Mouse (Mus musculus) right cerebral cortex, postnatal 36 days (tissue): ENCODE measurements around the gene Kmt2b.
A peak's percentile ranks its signal among the peaks of the same experiment; 100 is the strongest.

Experiments used
- DNase-seq, 2 experiments: peaks; one replicate each; pipeline ENCODE4 v3.0.0; 2022; ENCODE audit warnings: low spot score in 2 of 2, mixed read lengths in 1 of 2

The Kmt2b gene

DNA sequence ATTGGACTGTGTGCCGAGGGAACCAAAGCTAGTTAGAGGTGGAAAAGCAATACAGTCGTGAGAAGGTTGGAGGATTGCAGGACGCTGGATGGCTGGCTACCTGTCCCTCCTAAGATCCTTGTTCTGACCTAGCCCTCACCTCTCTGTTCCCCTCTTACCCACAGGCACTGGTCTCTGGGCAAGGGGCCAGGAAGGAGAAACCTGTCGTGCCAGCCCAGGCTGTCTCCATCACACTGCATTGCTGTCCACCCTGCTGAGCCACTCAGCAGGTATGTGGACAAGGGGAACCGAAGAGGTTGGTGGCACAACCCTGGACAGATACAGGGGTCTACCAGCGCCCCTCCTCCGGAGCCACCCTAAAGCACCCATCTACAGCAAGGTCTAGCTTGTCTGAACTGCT is 12.1 kb upstream of the Kmt2b start:
- DNase-seq = no peak

DNA sequence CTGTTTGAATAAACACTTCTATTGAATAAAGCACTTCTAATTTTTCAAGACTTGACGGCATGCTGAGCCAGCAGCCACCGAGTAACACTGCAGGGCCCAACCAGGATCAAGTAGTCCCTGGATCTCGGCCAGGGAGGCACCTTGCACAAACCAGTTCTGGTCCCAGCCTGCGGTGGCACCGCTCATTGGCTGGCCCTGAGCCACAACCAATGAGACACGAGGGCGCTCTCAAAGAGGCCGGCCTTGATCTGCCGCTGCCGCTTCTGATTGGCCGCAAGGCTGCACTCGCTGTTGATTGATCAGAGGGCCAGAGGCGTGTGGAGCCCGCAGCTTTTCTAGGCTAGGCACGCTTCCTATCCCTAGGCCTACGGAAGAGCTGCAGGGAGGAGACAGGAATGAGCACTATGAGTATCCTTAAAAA is 11.4 kb upstream of the Kmt2b start:
- DNase-seq = peak; percentile 86 to 92

DNA sequence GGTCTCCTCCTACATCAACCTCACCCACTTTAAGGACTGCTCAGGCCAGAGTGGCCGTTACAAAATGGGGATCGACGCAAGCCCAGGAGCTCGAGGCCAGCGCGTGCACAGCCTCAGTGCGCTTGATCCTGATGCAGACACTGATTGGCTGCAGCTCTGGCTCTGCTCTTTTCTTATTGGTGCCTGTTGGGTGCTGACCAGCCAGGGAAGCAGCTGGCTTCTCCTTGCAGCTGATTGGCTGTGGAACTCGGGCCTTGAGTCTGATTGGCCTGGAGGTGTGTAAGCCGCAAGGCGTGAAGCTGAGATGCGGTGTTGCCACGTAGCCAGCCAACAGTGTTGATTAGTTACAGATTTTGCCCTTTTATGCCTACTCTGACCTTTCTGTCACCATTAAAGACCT is 10.3 kb upstream of the Kmt2b start, which contains the start of gene Zbtb32:
Zbtb32 (minus strand) TSS at position 124 of the 400 bp plus-strand sequence.
- DNase-seq = no peak

DNA sequence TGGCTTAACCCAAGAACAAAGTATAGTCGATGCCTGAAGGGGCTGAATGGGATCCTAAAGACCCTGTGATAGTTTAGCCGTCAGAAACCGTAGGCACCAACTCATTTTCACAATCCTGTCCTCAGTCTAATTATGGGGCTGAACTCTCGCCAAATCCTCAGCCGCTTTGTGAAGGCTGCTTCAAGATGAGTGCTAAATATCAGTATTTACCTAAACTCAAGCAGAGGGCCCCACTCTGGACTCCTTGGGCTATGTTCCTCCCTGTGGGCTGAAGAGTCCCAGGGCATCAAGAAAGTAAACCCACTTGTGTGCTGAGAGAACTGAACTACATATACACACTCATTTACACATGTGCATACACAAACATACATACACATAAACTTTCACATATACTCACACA is 8.3 kb upstream of the Kmt2b start:
- no peak for DNase-seq

DNA sequence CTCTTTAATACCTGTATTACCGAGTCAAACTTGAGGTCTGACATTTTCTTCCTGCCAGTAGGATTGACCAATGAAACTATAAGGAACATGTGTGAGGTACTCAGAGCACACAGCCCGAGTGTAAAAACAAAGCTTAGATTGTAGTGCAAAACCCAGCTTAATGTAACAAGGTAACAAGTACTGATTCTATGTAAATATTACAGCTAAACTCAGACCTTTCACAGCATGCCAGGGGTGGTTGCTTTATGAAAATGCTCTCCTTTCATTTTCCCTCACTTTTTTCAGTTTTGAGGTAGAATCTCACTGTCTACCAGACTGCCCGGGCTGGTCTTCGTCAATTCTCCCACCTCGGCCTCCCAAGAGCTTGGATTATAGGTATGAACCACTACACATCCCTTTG is 7.6 kb upstream of the Kmt2b start:
- DNase-seq = no peak

DNA sequence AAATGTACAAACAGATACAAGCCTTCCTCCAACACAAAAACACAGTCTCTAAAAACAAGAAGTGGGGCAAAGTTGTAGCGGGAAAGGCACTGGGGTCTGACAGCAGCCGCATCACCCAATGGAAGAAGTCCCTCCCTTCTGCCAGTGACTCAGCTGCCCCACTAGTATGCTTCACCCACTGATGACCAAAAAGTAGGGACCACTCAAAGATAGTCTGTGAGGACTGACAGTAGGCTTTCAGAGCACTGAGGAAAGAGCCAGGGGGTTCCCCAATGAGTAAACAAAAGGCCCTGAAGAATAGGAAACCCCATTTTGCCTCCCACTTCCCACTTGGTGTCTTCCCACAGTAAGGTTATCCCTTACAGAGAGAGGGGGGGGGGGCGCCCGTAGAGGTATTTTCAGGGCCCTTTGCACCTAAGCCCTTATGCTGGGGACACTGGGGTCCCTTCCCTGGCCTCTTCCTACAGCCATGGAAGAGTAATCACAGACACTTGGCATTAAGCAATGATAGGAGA is 6.0 kb upstream of the Kmt2b start:
- no peak for DNase-seq

DNA sequence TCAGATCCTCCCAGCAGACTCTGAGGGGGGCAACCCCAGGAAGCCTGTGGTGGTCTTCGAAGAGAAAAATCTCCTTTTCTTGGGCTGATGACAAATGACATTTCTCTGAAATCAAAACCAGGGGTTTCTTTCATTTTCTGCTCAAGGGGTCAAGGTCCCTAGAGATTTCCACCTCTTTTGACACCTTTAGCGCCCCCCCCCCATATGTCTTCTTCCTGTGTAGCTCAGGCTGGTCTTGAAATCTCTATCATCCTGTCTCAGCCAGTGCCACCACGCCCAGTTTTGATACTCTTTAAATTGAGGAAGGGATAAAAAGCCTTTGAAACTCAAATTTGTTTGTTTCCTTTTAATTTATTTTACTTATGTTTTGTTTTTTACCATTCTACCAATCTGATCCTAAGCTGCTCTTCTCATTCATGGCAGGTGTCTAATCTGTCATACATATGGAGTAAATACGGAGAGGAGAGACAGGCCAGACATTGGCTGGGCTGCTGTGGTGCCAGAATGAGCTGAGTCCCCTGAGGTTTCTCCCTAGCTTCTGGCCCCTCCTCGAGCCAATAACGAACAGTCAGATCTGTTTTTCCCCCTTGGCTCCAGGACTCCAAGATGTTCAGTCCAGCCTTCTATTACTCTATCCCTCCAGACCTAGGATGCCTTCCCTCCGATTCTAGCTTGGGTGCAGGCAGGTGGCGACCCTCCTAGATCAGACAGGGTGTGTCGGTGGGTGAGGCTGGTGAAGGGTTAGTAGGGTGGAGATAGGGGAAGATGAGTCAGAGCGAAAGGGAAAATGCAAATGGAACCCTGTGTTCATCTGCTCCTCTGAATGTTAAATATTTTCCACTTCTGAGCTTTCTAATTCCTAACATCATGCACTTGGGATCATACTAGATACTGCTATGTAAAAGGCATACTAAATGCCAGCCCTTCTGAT is 5.3 kb upstream of the Kmt2b start:
- DNase-seq = no peak

DNA sequence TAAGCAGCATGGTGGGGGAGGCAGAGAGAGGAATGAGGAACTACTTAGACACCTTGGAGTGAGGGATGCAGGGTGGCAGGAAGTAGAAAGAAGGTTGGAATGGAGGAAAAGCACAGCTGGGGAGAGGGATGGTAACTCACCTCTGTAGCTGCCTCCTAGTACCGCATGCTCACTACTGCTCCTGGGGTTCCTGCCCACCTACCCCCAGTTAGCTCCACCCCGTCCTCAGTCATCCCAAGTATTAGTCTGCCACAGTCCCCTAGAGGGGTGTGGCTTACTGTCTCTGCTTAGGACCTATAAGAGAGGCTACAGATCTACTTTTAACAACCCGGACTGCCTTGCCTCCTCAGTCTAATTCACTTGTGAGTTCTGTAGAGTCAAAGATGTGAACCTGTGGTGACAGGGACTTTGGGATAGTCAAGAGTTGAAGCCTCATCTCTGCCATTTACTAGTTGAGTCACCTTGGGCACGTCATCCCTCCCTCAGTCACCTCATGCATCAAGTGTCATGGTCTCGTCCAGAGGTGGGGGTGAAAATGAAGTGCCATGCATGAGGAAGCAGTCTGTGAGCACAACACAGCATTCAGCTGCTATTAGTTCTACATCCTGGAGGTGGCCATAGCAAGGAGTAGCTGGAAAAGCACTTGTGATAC is 4.4 kb upstream of the Kmt2b start:
- no peak for DNase-seq

DNA sequence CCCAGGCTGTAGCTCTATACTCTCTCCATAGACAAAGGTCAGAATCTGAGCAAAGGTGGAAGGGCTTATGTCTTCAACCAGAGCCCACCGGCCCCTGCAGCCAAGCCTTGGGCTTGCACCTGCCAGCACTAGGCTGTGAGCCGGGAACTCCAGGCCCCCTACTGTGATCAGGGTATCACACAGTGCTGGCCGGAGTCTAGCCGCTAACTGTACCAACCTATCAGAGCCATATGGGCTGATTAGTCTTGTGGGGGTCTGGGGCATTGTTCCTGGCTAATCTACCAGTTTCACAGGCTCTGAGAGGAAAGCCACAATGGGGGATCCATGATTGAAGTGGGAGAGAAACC is 3.1 kb upstream of the Kmt2b start:
- DNase-seq = no peak

DNA sequence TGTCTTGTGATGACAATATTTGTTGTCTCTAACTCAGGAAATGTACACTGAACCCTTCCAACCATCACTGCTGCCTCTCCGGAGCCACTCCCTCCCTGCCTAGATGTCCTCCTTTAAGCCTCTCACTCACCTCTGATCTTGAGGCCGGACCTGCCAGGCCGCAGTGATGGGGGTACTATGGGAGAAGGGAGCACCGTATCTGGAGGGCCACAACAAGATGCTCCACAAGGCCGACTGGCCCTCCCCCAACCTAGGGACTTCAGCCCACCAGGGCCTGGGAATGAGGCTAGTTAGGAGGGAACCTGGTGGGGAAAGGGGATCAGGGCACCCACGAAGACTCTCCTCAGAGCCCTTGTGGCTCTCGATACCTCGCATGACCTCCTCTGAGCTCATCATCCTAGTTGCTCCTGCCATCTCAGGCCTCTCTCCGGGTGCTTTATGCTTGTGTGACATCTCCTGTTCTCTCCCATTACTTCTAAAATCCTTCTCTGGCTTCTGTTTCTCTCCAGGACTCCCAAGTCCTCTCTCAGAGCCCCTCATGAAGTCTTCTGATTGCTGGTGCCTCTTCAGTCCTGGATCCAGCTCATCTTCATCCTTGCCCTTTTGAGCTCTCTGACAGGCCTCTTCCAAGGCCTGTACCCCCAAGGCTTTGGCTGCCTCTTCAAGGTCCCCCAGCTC is 2.5 kb upstream of the Kmt2b start:
- DNase-seq = no peak

DNA sequence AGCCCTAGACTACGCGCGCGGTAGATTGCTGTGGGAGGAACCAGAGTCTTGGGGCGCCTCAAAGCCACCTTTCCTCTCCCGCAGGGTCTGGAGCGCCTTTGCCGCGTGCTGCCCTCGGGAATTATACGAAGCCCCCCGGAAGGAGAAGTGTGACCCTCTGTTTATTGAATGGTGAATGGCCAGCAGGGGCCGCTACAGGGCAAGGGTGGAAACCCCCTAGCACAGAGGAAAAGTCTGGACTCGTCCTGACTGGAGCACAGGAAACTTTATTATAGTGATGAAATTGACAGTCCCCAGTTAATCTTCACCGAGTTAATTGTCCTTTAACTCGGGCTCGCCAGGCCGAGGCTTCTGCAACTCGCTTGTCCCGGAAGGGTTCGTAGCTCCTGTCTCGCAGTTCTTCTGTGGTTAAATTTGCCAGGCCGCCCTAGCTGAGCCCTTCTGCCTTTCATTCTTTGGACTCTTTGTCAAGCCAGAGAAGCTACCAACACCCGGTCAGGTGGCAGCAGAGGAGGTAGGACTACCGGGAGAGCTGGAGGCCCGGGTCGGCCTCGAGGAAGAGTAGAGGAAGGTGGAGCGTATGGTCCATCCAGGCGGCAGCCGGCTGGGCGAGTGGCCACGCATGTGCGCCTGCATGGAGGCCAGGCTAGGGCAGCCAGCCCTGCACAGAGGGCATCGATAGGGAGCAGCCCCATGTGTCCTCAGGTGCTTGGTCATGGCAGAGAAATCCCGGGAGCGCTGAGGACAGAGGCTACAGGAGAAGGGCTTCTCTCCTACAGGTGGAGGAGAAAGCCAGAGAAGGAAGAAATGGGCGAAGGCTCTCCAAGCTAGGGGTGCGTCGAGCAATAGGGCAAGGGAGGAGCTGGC is 1.1 kb upstream of the Kmt2b start:
- peak in 1 of 2 experiments; percentile 58 for DNase-seq

DNA sequence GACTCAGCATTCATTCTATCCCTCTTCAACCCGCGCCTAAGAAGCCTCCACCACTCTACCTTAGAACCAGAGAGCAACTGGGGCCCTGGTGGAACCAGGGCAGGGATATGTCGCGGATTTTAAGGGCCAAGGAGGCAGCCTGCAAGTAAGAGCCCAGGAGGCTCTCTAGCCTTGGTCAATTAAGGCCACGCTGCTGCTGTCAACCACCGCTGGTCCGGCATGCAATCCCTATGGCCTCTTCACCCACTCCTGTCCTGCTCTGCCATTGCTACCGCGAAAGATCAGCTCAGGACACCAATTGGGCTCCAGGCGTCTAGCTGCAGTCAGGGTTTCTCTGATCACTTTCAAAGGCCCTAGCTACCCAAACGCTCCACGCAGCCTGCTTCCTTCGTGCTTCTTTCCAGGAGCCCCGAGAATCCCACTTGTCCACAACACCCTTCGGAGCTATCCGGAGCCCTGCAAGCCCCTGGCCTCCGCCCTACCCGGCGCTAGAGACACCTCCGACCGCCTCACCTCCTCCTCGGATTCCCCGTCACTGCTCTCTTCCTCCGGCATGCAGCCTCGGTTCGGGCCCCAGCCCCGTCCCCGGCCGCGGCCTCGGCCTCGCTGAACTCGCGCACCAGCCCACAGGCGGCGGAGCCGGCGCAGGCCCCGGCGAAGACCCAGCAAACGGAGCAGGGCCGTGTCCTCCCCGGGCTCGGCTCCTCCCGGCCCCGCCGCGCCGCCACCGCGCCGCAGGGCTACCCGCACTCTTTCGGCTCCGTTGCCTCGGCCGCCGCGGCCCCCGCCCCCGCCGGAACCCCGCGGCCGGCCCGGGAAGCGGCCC is 471 bp downstream of the Kmt2b start:
- no peak for DNase-seq

DNA sequence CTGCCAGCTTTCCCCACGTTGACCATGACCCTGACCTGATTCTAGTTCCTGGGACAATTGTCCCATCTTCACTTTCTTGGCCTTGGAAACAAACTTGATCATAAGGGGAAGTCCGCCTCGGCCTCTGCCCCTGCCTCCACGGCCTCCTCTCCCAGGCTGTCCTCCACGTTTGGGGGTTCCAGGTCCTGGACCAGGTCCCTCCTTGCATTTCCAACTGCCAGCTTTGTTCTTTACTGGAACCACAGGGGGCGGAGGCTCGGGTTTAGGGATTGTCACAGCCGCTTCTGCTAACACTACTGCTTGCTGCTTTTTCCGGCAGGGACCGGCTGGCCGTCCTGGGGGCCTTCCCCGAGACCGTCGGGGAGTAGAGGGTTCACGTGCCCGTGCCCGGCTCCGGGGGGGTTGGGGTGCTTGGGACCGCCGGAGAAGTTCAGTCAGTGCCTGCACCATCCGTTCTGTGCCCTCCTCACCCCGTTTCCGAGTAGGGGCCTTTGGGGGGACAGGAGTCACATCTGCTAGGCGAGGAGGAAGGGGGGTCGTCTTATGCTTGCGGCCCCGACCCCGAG is 2.0 kb downstream of the Kmt2b start:
- no peak for DNase-seq

DNA sequence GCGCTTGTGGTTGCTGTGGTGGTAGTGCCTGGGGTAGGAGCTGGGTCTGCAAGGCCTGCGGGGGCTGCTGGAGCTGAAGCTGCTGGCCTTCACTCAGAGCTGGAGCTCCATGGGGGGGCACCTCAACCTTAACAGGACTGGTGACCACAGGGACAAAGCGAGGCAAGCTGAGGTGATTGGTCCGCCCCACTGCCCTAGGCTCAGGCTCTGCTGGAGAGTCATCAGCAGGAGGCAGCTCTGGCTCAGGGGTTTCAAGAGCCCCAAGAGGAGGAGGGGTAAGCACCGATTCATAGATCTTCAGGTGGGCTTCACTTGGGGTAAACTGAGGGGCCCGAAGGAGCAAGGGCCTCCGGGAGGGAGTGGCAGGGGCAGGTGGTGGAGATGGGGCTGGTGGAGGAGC is 3.4 kb downstream of the Kmt2b start:
- no peak for DNase-seq

DNA sequence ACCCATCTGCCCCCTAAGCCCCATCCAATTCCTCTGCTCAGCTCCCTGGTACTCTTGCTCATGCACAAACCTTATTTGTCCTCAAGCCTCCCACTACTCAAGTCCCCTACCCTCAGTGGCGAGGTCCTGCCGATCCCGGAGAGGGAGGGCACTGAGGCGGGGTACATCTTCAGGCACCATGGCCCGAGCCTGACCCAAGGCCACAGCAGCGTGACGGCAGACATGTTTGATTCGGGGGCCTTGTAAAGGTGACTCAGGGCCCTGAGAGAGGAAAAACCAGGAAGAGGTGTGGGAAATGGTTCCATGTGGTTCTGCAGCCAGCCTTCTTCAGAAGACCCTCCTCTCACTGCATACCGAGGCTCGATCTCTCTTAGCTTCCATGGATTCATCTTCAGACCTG is 4.2 kb downstream of the Kmt2b start:
- no peak for DNase-seq

DNA sequence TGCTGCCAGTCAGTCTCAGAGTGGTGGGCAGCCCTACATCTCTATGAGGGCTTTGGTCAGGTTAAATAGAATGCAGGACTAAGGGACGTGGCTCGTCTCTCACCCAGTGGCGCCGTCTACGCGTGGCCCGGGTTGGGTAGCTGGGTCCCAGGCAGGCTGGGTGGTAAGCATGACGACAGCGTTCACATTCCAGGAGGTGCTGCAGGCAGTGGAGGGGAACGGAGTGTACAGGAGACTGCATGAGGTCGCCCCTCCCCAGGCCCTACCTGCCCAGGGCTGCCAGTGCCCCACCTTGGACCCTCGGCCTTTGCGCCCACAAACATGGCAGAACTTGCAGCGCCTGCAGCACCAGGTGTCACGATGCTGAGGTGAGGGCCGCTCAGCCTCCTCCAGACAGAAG is 7.0 kb downstream of the Kmt2b start:
- DNase-seq = no peak

DNA sequence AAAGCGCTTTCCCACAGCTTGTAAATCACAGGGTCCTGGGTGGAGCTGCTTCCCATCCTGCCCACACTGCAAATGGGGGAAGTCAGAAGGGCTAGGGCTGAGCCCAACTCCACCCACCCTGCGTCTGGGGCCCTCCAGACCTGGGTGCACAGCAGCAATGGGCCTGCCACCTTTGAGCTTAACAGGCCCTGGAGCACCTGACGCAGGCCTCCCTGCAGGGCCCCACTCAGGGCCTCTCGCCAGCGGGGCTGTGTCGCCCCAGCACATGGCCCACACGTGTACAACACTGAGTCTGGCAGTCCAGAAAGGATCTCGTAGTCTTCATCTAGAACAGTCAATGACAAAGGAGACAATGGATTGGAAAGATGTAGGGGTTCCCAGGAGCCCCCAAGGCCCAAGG is 8.6 kb downstream of the Kmt2b start:
- DNase-seq = no peak

DNA sequence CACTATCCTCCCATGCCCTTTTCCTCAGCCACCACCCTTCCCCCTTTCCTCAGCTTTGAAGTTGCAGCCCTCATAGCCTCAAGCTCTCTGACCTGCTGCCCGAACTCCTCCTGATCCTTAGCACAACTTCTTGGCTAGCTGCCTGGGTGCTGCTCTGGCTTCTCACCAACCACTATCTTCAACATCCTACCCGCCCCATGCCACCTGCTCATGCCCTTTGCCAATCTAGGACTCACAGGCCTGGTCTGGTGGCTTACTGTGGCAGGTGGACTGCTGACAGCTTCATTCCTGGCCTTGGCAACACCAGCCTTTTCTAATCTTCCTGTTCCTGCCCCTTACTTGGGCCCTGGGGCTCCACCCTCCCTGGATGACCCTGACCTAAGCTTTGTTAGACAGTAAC is 15.6 kb downstream of the Kmt2b start:
- no peak for DNase-seq

DNA sequence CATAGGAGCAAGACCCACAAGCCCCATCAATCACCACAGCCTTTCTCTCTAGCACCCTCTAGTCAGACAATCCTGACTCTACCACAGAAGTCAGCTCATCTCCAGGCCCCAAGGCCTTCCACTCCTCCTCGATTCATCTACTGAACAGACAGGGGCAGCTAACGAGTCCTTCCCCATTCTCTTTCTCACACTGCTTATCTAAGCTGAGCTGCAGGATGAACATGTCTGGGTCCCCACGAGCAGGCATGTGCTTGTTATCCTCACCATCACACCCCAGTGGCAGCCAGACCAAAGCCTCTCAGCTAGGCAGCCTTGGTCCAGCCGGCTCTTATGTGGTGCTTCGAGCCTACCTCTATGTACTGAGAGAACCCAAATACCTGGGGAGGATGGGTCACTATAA is 16.1 kb downstream of the Kmt2b start:
- no peak for DNase-seq

DNA sequence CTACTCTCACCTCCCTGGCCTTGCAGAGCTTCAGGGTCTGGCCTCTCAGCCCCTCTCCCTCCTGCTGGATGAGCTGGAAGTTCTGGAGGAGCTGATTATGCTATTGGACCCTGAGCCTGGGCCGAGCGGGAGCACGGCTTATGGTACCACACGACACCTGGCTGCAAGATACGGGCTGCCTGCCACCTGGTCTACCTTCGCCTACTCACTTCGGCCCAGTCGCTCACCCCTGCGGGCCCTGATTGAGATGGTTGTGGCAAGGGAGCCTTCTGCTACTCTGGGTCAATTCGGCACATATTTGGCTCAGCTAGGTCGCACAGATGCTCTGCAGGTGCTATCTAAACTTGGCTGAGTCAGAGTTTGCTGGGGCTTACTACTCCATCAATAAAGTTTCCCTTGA is 21.0 kb downstream of the Kmt2b start:
- DNase-seq = no peak
